Mouse (Mus musculus): ENCODE measurements at regions not wholly inside any gene's neighbourhood (a gene's known extent, or its start where the extent isn't known, plus 50 kb on each side); places are given as distances from the start of the nearest gene placed in this dataset.

DNA sequence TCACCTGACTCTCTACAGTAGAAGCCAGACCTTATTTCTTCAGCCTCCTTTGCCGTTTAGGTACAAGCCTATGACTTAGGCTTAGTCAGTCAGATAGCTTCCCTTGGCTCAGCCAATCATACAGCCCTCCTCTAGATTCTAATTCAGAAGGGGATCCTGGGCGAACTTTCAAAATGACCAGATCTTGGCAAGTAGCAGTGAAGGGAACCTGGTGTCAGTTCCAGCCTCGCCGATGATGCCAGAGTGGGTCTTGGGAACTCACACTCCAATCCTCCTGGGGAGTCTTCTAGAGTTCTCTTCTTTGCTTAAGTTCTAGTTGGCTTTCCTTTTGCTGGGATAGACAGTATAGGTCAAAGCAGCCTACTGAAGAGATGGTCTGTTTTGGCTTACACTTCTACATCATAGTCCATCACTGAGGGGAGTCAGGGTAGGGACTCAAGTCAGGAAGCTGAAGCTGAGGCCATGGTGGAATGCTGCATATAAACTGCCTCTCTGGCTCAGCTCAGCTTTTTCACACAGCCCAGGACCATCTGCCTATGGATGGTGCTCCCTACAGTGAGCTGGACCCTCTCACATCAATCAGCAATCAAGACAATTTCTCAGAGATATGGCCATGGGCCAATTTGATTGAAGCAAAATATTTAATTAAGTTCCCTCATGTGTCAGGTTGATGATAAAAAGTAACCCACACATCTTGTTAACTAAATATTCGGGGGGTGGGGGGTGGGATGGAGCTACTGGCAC lies 94.7 kb upstream of the Btbd11 start:
- no peak for TF ChIP-seq POLR2A (IDR thresholded peaks at IDR 0.05; ENCODE audit: insufficient read length, low read depth)
- TF ChIP-seq TCF12 (IDR thresholded peaks at IDR 0.05; ENCODE audit: insufficient read depth, poor library complexity, severe bottlenecking) = no peak
- TF ChIP-seq CEBPB (IDR thresholded peaks at IDR 0.05; ENCODE audit: insufficient read depth, poor library complexity, severe bottlenecking) = no peak
- TF ChIP-seq MYOG (IDR thresholded peaks at IDR 0.05; ENCODE audit: control insufficient read depth in 1 of 3, insufficient read depth in 1 of 3, insufficient read length in 2 of 3, low read depth in 2 of 3) = no peak
